Mouse (Mus musculus) neural tube, embryonic 11.5 days (tissue): ENCODE measurements around the gene Smyd3. TPM values are rescaled to one million over a fixed set of nuclear protein-coding genes. Genes with fewer than 3 reads are reported as not detected.

ENCODE experiments used
- ATAC-seq: fragments of 200-750 bp; cut with Nextera tagmentation; 2 replicates; pipeline ENCODE4 v1.8.0; 2017; ENCODE audit warnings: moderate number of reproducible peaks, mild to moderate bottlenecking, moderate TSS enrichment, moderate library complexity; ENCODE audit not compliant: insufficient read depth, low FRiP score, low TSS enrichment
- DNase-seq: peaks from one replicate; pipeline ENCODE4 v3.0.0-alpha.2; 2015; ENCODE audit warnings: low spot score
- H3K27ac ChIP-seq: fragments of 300-500 bp; sonication (generic); 2 replicates; pipeline ENCODE4 v1.5.1; 2014; ENCODE audit warnings: low read depth, mild to moderate bottlenecking, low read length
- H3K27me3 ChIP-seq: fragments of 300-500 bp; sonication (generic); 2 replicates; pipeline ENCODE4 v1.6.1; 2014; ENCODE audit warnings: mild to moderate bottlenecking, low read length, mixed read lengths; ENCODE audit not compliant: control insufficient read depth, insufficient read depth
- H3K36me3 ChIP-seq: fragments of 300-500 bp; sonication (generic); 2 replicates; pipeline ENCODE4 v1.6.1; 2014; ENCODE audit warnings: mild to moderate bottlenecking, low read length, moderate library complexity, mixed read lengths; ENCODE audit not compliant: control insufficient read depth, insufficient read depth
- H3K4me1 ChIP-seq: fragments of 300-500 bp; sonication (generic); 2 replicates; pipeline ENCODE4 v1.6.1; 2014; ENCODE audit warnings: low read length, mixed read lengths; ENCODE audit not compliant: control insufficient read depth, insufficient read depth
- H3K4me2 ChIP-seq: fragments of 300-500 bp; sonication (generic); 2 replicates; pipeline ENCODE4 v1.6.1; 2014; ENCODE audit warnings: low read depth, mild to moderate bottlenecking, moderate library complexity
- H3K4me3 ChIP-seq: fragments of 300-500 bp; sonication (generic); 2 replicates; pipeline ENCODE4 v1.5.1; 2014; ENCODE audit warnings: low read depth, low read length
- H3K9ac ChIP-seq: fragments of 300-500 bp; sonication (generic); 2 replicates; pipeline ENCODE4 v1.6.1; 2014; ENCODE audit warnings: mild to moderate bottlenecking, low read length
- H3K9me3 ChIP-seq: fragments of 300-500 bp; sonication (generic); 2 replicates; pipeline ENCODE4 v1.6.1; 2016; ENCODE audit warnings: low read length; ENCODE audit not compliant: control insufficient read depth
- WGBS: fragments of 180-500 bp; shearing (Covaris S2); extraction: QIAGEN DNeasy Blood & Tissue Kit; methylation state at CpG from one replicate; pipeline ENCODE4 v1.1.7; 2014; 5-methylcytosine and 5-hydroxymethylcytosine counted together
- polyA plus RNA-seq: library from polyadenylated mRNA; unstranded; fragments of >200 nt; fragmentation: Nextera tagmentation; extraction: Ambion mirVana; gene quantifications from 2 replicates; pipeline ENCODE4 v1.2.1, GENCODE M21; 2014

The Smyd3 gene
- polyA plus RNA-seq, 1 experiment from 2014 or later = 19.7 TPM

DNA sequence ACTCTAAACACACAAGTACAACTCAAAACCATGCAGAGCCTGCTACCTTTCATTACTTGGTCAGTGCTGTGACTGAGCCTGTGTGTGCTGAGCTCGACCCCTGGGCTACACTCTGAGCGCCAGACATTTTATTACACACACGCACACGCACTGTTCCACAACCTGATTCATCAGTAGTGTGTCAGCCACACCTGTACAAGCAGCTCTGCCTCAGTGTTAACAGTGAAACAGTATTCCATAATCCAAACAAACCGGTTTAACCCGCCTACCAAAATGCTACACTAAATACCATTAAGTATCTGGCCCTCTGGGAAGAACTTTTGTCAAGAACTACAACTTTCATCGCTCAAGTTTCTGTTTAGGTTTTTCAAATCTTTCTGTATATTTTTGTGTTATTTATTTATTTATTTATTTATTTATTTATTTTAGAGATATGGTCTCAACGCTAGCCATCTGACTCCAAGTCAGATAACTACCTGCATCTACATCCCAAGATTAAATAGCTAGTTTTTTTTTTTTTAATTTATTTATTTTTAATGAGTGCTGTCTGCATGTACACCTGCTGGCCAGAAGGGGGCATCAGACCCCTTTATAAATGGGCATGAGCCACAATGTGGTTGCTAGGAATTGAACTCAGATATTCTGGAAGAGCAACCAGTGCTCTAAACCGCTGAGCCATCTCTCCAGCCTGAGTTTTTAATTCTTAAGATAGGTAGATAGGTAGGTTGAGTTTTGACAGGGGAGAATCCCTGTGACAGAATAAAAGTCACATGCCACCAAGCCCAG is 11.1 kb downstream of the Smyd3 start:
- peak; percentile 30 for DNase-seq
- 73% methylated on average over 9 of the region's 9 CpGs for WGBS
- H3K4me3 ChIP-seq = no peak overlapping the region

DNA sequence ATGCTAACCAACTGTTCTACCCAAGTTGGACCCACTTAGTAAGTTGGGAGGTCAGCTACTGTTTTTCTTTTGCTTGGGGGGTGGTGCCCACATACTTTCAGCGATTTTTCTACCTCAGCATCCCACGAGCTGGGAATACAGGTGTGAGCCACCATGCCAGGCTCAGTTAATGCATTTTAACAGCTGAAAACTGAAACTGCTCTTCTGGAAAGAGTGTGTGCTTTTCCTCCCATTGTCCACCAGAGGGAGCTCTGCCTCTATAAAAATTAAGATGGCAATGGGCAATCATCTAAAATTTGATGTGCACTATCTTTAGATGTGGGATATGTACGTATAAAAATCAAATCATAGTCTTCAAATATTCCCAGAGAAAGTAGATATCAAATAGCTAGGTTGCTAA is 15.3 kb downstream of the Smyd3 start:
- no peak overlapping the region for H3K9ac ChIP-seq
- H3K4me3 ChIP-seq = no peak overlapping the region
- no peak overlapping the region for H3K27ac ChIP-seq
- ATAC-seq (no peak), DNase-seq (no peak)
- H3K4me1 ChIP-seq = no peaks in the 10 kb centered on the region
- no peaks in the 10 kb centered on the region for H3K27me3 ChIP-seq
- H3K36me3 ChIP-seq = no peaks in the 10 kb centered on the region
- no peaks in the 10 kb centered on the region for H3K9me3 ChIP-seq
- 24% methylated on average over 3 of the region's 3 CpGs for WGBS
- H3K4me2 ChIP-seq = no peak overlapping the region

More for the DNA sequence above, 11.1 kb downstream of the Smyd3 start:
- no peak overlapping the region for H3K27ac ChIP-seq
- H3K9ac ChIP-seq = no peak overlapping the region
- H3K4me2 ChIP-seq = no peak overlapping the region
- no peak for ATAC-seq
- H3K36me3 ChIP-seq = no peaks in the 10 kb centered on the region
- H3K4me1 ChIP-seq = no peaks in the 10 kb centered on the region
- H3K27me3 ChIP-seq = no peaks in the 10 kb centered on the region
- no peaks in the 10 kb centered on the region for H3K9me3 ChIP-seq

DNA sequence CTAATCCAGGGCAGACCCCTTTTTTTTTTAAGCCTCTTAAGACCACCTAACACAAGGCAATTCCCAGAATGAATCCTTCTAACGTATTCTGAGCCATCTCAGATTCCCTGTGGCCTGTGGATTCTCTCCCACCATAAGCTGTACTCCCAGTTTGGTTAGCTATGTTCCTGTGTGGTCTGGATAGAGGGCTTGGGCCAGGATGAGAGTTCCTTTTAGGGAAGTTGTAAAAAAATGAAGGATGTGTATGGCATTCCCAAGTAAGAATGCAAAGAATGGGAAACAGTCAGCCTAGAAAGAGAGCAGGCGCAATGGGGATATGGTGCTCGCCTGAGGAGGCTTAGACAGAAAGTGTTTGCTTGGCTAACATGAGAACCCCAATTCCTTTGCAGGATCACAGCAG is 18.6 kb downstream of the Smyd3 start:
- ATAC-seq (no peak), DNase-seq (no peak)
- H3K27ac ChIP-seq = no peak overlapping the region
- no peaks in the 10 kb centered on the region for H3K4me1 ChIP-seq
- H3K9me3 ChIP-seq = no peaks in the 10 kb centered on the region
- H3K9ac ChIP-seq = no peak overlapping the region
- H3K36me3 ChIP-seq = no peaks in the 10 kb centered on the region
- H3K4me2 ChIP-seq = no peak overlapping the region
- H3K27me3 ChIP-seq = no peaks in the 10 kb centered on the region
- WGBS = 87% methylated on average over 3 of the region's 3 CpGs
- no peak overlapping the region for H3K4me3 ChIP-seq

DNA sequence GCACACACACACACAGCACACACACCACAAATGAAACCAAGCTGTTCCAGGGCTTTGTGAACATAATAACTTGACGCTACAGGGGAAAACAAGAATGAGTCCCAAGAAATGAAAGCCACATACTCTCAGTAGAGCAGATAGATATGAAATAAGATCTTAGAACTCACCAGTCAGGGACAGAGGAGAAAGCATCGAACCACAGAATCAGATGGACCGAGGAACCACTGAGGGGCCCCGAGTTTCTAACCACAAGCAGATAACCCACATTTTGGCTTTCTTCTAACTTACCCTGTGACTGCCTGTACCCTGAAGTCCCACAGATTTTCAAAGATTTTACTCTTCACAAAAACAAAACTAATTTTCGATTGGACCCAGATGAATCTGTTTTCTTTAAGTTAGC is 24.9 kb downstream of the Smyd3 start:
- Histone ChIP-seq H3K4me3 (no peak overlapping the region), H3K27me3 (no peaks in the 10 kb centered on the region), H3K4me2 (no peak overlapping the region), H3K36me3 (no peaks in the 10 kb centered on the region), H3K9ac (no peak overlapping the region), H3K4me1 (no peaks in the 10 kb centered on the region), H3K27ac (no peak overlapping the region), H3K9me3 (no peaks in the 10 kb centered on the region)
- ATAC-seq (no peak), DNase-seq (no peak)
- whole genome bisulfite sequencing = 89% methylated on average over 5 of the region's 5 CpGs

DNA sequence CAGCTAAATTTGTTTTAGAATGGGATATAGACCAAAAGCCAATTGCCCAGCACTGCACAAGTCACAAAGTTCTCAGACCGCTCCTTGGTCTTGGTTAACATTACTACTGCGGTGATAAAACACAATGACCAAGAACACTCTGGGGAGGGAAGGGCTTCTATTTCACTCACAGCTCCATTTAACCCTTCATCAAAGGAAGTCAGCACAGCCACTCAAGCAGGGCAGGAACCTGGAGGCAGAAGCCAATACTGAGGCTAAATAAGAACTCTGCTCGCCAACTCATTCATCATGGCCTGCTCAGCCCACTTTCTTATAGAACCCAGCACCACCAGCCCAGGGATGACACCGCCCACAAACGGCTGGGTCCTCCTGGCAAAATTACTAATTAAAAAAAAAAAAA is 29.3 kb downstream of the Smyd3 start:
- Histone ChIP-seq H3K4me2 (no peak overlapping the region), H3K27ac (no peak overlapping the region), H3K36me3 (no peaks in the 10 kb centered on the region), H3K9ac (no peak overlapping the region), H3K9me3 (no peaks in the 10 kb centered on the region), H3K27me3 (no peaks in the 10 kb centered on the region), H3K4me1 (no peaks in the 10 kb centered on the region), H3K4me3 (no peak overlapping the region)
- ATAC-seq (no peak), DNase-seq (no peak)
- 83% methylated on average over 5 of the region's 5 CpGs for WGBS

DNA sequence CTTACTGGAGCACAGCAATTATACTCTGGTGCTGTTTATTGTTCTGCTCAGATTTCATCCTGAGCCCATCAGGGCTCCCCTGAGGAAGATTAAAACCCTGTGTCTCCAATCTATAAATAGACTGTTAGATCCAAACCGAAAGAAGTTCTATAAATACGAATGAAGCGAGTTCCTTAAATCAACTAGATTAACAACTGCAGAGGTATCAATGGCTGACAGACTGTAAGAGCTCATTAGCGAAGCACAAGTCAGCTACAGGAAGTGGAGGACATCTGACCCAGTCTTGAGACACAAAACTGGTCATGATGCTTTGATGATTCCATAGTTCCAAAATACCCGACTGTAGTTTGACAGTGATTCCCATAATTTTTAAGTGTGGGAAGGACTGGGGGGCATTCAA is 29.9 kb downstream of the Smyd3 start:
- no peaks in the 10 kb centered on the region for H3K36me3 ChIP-seq

DNA sequence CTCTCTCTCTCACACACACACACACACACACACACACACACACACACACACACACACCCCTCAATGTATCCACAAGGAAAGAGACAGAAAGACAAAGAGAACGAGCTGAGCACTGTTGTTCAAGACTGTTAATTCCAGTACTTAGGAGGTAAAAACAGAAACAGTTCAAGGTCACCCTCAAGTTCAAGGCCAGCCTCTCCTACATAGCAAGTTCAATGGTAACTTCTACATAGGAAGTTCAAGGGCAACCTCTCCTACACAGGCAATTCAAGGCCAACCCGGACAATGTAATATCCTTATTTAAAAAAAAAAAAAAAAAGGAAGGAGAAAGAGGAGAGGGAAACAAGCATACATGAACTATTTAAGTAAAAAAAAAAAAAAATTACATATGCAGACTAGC is 30.6 kb downstream of the Smyd3 start:
- H3K27ac ChIP-seq = no peak overlapping the region
- DNase-seq = no peak
- H3K4me2 ChIP-seq = no peak overlapping the region
- no peak overlapping the region for H3K4me3 ChIP-seq
- H3K27me3 ChIP-seq = no peaks in the 10 kb centered on the region
- WGBS = 89% methylated on average over 2 of the region's 2 CpGs
- H3K36me3 ChIP-seq = no peaks in the 10 kb centered on the region
- H3K9me3 ChIP-seq = no peaks in the 10 kb centered on the region
- no peak overlapping the region for H3K9ac ChIP-seq
- H3K4me1 ChIP-seq = no peaks in the 10 kb centered on the region
- no peak for ATAC-seq

More for the DNA sequence above, 29.9 kb downstream of the Smyd3 start:
- H3K4me3 ChIP-seq = no peak overlapping the region
- ATAC-seq = no peak
- DNase-seq = no peak
- no peaks in the 10 kb centered on the region for H3K27me3 ChIP-seq
- no peak overlapping the region for H3K9ac ChIP-seq
- no peaks in the 10 kb centered on the region for H3K9me3 ChIP-seq
- H3K4me2 ChIP-seq = no peak overlapping the region
- no peak overlapping the region for H3K27ac ChIP-seq
- no peaks in the 10 kb centered on the region for H3K4me1 ChIP-seq
- WGBS = 68% methylated on average over 5 of the region's 5 CpGs

DNA sequence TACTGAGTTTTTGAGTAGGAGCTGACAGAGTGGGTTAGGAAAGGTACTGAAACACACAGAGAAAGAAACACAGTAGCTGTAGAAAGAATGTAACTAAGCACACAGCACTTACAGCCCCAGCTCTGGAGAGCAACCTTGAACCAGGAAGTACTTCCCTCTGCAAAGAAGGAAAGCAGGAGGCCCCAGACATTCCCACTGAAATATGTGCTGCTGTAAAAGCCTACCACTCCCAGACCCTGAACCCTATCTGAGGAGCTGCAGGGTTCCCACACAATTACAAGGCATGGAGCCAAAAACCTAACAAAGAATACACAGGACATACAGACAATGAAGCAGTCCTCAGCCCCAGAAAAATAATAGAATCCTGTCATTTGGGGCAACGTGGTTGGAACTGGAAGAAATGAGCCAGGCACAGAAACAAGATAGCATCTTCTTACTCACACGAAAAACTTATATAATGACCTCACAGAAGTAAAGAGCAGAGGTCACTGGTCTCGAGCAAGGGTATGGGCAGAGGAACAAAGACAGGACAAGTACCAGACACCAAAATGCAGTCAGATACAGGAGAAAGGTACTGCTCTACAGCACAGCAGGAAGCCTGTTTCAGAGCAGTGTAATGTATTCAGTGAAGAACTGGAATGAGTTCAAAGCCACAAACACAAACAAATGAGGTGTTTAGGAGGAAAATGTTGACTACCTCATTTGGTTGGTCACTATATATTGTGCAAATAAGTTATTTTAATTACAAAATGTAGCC is 31.9 kb downstream of the Smyd3 start:
- H3K27ac ChIP-seq = no peak overlapping the region
- no peaks in the 10 kb centered on the region for H3K36me3 ChIP-seq
- 46% methylated on average over 3 of the region's 3 CpGs for WGBS
- H3K4me1 ChIP-seq = peaks cover 5% of the 10 kb centered on the region; the same call in 1 of the 2 replicates
- H3K27me3 ChIP-seq = no peaks in the 10 kb centered on the region
- no peaks in the 10 kb centered on the region for H3K9me3 ChIP-seq
- no peak for ATAC-seq
- H3K4me2 ChIP-seq = no peak overlapping the region
- no peak for DNase-seq
- H3K4me3 ChIP-seq = no peak overlapping the region
- H3K9ac ChIP-seq = no peak overlapping the region

DNA sequence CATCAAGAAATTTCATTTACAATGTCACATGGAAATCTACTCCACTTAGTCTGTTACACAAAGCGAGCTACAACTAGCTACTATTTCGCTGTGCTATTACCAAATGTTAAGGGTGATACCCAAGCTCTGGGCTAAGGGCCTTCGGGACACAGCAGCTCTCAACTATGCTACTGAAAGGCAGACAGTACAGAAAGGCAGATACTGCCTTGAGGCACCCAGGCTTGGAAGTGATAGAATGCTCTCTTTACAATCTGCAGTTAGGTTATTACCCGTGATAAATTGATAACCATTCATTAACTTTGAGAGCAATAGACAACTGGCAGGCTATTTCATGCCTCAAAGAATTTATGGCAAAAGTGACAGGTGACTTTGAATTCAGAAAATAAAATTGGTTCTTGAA is 37.0 kb downstream of the Smyd3 start:
- Histone ChIP-seq H3K27ac (no peak overlapping the region), H3K4me1 (peaks cover 5% of the 10 kb centered on the region; the same call in 1 of the 2 replicates), H3K4me3 (no peak overlapping the region), H3K4me2 (no peak overlapping the region), H3K27me3 (no peaks in the 10 kb centered on the region), H3K9me3 (no peaks in the 10 kb centered on the region), H3K36me3 (no peaks in the 10 kb centered on the region), H3K9ac (no peak overlapping the region)
- 53% methylated on average over 4 of the region's 4 CpGs for WGBS
- DNase-seq (no peak), ATAC-seq (peak; percentile 28; the same call in 1 of the 2 replicates)
